Mouse (Mus musculus) T-helper 1 cell (primary cell): Measurements from ENCODE around the gene St3gal5.

ENCODE experiments used
- in situ Hi-C: fragments of 300-600 bp; cut with MboI, MseI; formaldehyde crosslinking; loops from one replicate; pipeline ENCODE4 v1.15.1; 2025; ENCODE audit warnings: high pct_unique_total_duplicates

Gene St3gal5

DNA sequence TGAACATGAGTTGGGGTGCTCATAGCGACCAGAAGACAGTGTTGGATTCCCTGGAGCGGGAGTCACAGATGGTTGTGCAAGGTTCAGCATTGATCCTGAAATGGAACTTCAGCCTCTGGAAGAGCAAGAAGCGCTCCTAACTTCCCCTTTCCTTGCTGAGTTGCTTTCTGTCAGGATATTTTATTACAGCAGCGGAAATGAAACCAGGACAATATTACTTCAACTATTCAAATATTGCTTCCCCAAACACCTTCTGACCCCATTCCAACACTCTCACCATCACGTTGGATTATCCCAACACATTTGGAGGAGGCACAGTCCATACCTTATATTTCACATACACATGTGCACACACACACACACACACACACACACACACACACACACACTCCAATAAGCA is 64.4 kb downstream of the St3gal5 start:
- in situ Hi-C loops = loop anchor here (10.0 to 25.0 kb wide), 2 partner anchors 174 to 297 kb away; no protein-coding TSS in a partner anchor

DNA sequence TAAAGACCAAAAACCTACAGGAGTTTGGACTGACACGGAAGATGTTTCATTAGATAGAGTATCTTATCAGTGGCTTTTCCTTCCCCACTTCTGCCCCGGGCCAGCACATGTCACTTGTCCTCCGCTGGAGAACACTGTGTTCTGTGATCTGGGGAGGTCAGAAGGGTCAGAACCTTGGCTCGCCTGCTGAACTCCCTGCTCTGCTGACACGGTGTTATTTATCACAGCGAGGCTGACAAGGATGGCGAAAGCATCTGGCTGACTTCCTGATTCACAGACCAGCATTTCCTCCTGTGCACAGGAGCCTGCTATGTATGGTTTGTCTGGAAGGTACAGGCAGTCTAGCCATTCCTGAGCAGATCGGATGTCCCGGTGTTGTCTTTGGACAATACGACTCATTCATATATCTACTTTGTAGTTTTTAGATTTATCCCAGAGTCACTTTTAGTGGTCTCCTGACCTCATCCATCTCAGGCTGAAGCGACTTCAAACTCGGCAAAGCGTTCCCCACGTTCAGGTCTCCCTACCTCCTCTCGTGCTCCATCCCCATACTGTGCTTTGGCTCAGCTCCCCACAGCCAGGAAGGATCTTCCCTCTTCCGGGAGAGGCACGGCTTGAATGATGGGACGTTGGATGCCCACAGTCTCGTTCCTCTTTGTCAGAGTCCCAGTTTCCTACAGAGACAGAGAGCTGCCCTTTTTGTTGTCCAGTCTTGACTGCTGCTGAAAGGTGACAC is 64.9 kb downstream of the St3gal5 start:
- in situ Hi-C loops = loop anchor here (10.0 to 25.0 kb wide), 2 partner anchors 175 to 298 kb away; no protein-coding TSS in a partner anchor

DNA sequence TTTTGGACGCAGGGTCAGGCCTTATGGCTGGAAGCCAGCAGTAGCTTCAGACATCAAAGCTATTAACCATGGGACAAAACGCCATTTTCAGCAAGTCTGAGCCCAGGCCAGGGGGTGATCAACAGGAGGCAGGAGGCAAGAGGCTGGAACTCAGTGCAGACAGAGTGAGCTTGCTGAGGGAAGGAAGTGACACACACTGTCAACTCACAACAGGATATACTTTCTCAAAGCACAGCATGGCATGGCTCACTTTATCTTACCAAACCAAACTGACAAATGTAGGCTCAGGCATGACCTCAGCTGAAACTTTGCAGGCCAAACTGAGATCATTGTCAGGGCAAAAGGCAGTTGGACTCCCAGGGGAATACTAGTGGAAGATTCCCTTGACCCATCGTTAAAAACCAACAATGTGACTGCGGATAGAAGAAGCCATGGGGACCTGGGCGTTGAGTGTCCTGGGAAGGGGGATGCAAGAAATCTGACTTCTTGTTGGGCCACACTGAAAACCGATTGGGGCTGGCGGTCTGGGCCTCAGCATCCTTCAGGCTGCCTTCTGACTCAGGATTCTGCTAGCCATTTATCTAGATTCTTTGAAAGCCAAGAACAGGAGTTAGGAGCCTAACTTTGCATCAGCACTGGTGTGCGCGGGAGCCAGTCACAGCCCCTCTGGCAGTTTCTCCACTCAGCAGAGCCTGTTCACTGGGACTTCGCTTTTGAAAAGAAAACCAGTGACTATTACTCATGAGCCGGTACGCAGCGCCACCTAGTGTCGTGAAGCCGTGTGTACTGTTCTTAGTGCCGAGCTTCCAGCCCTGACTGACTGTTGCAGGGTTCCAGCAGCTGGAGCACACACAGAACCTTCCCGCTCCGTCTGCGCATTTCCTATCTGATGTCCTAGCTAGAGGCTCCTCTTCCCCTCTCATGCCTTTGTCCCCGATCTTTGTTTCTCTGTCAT is 67.2 kb downstream of the St3gal5 start:
- in situ Hi-C loops = loop anchor here (5.0 to 25.0 kb wide), 3 partner anchors 177 to 300 kb away; no protein-coding TSS in a partner anchor

DNA sequence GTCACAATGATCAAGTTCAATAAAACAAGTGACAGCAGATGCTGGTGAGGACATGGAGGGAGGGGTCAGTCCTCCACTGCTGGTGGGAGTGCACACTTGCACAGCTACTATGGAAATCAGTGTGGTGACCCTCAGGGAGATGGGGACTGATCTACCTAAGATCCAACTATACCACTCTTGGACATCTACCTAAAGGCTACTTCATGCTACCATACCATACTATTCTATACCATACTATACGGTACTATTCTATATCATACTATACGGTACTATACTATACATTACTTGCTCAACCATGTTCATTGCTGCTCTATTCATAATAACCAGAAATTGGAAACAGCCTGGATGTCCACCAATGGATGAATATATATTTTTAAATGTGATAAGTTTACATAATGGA is 68.5 kb downstream of the St3gal5 start:
- in situ Hi-C loops = loop anchor here (5.0 to 25.0 kb wide), 3 partner anchors 179 to 301 kb away; no protein-coding TSS in a partner anchor

DNA sequence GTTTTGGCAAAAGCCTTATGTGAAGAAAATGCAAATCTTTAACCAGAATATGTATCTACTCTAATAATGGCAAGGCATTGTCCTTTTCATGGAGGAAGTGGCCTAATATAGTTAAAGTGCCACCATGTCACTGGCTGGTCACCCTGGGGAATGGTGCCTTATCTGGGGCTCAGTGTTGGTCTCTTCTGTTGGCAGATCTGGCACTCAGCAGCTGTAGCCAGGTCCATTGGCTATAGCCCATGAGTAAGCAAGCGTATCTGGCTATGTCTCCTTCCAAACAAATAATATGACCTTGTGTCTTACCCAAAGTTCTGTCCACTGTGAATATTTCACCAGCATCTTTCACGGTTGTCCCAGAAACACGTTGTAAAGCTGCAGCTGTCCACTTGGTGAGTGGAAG is 74.0 kb downstream of the St3gal5 start:
- in situ Hi-C loops = loop anchor here (25.0 kb wide), 1 partner anchor 184 kb away; no protein-coding TSS in a partner anchor

DNA sequence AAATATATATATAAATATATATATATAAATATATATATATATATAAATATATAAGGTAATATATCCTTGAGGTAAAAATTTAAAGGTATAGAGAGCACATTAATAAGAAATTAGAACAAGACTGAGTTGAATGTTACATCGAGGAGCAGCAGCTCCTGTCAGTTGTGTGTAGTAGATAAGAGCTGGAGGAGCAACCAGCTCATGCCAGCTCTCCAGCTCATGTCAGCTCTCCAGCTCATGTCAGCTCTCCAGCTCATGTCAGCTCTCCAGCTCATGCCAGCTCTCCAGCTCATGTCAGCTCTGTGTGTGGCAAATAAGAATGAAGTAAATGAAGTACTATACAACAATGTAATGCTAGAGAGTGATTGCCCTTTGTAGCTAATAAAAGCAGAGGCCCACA is 76.0 kb downstream of the St3gal5 start:
- in situ Hi-C loops = loop anchor here (25.0 kb wide), 1 partner anchor 186 kb away; no protein-coding TSS in a partner anchor

DNA sequence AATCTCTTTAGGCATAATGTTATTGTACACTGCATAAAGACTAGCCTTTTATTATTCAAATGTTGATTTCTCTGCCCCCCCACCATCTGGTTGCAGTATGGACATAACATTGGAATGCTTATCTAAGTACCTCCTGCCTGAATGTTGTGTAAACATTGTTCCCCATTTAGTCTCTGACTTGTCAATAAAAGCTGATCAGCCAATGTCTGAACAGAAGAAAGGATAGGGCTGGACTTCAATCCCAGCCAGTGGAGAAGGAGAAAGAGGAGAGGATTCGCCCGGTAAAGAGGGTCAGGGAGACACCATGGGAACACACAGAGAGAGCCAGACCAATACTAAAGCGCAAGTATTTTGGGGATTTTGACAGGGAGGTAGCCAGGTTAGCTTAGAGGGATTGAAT is 78.0 kb downstream of the St3gal5 start:
- in situ Hi-C loops = no loop called here

DNA sequence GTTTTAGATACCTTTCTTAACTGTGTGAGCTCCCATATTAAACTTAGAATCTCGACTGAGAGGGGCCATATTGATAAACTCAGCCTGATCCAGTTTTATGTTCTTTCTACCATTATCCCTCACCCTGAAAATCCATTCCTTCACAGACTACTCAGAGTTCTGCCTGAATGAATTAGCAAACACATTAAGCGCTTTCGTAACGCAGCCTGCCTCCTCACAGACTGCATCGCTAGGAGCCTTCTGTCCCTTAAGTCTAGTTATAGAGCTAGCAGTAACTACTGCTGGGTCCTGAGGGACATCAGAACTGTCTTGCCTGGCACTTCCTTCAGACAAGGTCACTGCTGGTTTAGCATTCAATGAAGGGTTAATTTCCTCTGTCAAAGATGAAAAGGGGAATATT is 78.6 kb downstream of the St3gal5 start:
- in situ Hi-C loops = no loop called here

DNA sequence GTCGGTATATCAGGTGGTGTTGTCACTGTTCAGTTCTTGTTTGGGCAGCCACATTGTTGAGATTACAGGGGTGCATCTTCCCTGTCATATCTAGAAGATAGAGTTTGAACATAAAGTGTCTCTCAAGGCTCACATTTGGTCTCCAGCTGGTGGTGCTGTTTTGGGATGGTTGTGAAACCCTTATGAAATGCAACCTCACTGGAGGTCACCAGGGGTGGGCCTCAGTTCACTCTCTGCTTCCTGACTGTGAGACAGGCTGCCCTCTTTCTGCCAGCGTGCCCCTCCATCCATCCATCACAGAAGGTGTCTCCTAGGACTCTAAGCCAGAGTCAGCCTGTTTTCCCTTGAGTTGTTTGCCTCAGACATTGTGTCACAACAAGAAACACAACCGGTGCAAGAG is 80.0 kb downstream of the St3gal5 start:
- in situ Hi-C loops = no loop called here

DNA sequence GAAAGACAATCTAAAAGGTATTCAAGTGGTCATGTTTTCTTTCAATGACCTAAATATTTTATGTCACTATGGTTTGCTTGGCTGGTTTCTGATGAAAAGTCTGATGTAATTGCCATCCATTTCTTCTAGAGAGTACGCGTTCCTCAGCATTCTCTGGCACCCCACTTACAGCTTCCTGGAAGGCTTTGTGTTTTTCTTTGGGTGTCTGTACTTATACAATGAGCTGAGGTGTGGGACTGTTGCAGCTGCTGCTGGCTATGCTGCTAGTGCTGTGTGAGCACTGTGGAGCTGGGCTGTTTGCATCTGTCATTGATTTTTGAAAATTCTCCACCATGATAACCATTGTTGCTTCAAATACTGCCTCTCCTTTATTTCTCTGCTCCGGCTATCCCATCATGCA is 81.6 kb downstream of the St3gal5 start:
- in situ Hi-C loops = no loop called here

DNA sequence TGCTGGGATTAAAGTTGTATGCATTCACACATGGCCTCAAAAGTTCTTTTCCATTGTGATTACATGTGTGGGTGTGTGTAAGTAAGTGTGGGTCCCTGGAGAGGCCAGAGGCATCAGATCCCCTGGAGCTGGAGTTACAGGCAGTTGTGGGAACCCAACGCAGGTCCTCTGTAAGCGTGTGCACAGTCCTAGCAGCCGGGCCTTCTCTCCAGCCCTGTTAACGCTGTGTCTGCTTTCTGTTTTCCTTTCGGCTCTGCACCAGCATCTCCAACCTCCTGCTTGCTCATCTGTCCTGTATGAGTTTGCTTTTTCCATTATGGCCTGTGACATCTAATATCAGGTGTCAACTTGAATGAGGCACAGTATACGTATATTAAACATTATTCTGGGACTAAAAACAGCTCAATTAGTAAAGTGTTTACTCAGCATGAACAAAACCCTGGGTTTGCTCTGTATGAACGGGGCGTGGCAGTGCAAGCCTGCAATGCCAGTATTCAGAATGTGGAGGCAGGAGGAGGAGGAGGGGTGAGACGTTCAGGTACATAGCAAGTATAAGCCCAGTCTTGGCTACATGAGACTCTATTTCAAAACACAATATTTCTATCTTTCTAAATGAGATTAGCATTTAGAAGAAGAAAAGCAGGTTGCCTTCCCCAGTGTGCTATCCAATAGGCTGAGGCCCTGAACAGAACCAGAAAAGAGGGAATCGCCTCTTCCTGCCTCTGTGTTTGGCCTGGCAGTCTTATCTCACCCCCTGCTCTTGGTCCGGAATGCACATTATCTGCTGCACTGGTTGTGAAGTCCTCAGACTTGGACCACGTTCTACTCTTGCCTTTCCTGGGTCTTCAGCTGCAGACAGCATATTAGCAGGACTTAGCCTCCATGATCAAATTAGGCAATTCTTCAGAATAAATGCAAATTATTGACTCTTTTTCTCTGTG is 82.4 kb downstream of the St3gal5 start:
- in situ Hi-C loops = loop anchor here (5.0 kb wide), 1 partner anchor 62 kb away; no protein-coding TSS in a partner anchor

DNA sequence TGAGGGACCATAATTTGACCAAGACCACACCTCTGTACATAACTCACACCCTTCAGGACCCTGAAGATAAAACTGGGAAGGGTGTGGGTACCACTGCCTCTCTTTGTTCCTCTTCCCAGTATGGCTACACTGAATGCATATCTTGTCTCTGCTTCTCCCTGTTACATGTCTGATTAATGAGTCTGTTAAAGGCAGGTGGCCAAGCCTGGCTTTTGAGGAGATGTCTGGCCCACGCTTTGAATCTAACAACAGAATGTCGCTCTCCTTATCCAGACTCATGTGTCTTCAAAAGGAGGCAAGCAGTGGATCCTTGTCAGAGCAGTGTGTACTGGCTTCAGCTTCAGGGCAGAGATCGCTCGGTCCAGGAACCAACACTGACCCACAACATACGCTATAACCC is 87.2 kb downstream of the St3gal5 start:
- in situ Hi-C loops = loop anchor here (5.0 kb wide), 1 partner anchor 58 kb away; no protein-coding TSS in a partner anchor

DNA sequence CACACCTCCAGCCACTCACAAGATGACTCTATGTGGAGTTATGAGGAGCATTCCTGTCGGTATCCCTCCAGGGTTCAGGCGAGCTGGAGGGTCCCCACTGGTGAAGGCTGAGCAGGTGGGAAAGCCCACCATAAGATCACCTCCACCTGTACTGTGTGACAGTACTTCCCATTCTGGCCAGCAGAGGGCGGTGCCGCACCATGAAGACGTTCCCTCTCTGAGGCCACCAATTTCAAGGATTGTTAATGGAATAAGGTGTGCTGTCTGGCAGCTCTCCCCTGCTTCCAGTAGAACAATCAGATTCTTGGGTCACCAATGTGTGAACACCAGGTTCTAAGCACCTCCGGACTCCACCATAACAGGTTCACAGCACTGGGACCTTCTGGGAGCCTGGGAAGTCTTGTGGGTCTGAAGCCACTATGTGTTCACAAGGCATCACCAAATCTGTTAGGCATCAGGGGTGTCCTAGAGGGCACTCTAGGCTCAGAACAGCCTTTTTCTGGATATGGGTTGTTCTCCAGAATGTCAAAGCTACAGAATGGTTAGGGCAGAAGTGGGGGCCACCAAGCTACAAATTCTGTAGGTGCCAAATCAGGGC is 88.6 kb downstream of the St3gal5 start:
- in situ Hi-C loops = no loop called here

DNA sequence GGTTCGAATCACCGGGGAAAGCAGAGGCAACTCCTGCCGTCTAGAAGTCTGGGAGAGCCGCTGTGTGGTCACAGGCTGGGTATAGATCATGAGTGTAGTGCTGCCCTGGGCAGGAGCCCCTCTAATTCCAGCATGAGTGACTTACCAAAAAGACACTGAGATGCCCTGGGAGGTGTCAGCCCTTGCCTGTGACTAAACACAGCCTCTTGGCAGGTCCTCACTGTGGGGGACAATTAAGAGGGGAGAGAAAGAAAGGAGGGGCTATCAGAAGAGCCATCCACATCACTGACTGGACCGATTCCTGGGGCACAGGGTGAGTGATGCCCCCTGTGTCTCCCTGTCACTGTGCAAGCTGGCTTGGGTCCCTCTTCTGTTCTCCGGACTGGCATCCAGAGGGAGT is 89.4 kb downstream of the St3gal5 start:
- in situ Hi-C loops = no loop called here

DNA sequence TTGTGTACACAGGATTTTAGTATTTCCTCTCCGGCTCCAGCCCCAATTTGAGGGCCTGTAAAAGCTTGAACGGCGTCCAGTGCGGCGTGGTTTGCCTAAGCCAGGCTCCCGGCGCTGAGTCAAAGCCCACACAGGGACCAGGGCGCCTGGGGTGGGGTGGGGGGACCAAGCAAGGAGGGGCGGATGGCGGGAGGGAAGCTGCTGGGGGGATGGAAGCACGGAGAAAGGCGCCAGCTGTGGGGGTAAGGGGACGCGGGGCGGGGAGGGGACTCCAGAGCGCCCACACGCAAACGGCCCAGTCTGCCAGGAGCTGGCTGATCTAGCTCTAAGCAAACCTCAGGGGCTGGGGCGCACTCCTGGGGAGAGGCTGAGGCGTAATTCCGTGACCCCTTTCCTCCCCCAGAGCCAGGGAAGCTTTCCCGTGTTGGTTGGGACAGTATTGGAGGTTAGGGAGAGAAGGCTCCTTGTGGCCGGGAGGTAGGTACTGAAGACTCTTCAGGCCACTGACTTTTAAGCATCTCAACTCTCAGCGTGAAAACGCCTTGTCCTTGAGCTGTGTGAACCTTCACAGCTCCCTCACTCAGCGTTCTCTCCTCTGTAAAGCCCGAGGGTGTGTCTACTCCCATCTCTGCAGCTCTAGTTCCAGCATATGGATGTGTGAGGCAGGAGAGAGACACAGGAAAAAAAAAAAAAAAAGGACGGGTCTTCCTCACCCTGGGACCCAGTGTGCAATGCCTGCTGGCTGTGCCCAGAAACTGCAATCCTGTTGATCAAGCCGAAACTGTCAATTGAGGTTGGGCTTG is 91.9 kb downstream of the St3gal5 start:
- in situ Hi-C loops = no loop called here

DNA sequence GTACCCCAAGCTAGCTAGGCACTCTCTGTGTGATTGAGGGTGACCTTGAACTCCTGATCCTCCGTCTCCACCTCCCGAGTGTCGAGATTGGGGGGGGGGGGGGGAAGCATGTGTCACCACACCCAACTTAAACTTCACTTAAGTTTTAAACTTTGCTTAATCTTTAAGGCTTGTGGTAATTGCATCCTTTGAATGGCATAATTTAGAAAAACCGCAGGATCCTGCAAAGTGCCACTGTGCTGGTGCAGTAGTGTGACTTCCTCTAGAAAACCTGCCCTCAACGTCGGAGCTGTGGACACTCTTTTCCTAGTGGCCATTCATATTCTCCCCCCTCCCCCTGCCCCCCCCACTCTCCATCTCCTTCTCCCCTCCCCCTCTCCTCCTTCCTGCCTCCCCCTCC is 92.7 kb downstream of the St3gal5 start:
- in situ Hi-C loops = no loop called here

DNA sequence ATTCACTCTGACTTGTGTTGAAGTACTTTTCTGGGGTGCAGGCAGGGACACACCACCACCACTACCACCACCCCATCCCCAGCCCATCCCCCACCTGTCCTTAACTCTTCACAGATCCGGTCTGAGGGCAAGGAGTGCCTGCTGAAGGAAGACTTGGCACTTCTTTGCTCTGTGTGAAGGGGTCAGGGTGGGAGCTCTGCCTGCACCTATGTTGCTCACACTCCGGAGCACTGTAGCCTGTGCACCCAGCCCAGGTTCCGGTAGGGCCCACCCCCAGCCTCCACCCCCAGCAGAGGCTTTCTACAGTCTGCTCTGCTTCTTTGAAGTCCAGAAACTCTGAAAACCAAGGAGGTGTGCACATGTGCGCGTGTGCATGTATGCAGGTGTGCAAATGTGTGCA is 93.2 kb downstream of the St3gal5 start:
- in situ Hi-C loops = no loop called here

DNA sequence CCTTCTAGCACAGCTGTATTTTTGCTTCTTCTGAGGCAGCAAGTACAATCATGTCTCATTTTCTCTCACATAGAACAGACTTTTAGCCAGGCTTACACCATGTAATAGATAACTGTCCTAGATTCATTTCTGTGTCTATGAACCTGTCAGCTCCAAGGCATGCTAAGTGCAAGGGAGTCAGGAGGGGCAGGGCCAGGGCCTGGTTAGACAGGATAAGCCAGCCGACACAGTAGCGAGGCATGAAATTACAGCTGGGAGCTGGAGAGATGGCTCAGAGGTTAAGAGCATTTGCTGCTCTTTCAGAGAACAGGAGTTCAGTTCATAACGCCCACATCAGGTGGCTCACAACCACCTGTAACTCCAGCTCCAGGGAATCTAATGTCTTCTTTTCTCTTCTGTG is 99.3 kb downstream of the St3gal5 start:
- in situ Hi-C loops = no loop called here

DNA sequence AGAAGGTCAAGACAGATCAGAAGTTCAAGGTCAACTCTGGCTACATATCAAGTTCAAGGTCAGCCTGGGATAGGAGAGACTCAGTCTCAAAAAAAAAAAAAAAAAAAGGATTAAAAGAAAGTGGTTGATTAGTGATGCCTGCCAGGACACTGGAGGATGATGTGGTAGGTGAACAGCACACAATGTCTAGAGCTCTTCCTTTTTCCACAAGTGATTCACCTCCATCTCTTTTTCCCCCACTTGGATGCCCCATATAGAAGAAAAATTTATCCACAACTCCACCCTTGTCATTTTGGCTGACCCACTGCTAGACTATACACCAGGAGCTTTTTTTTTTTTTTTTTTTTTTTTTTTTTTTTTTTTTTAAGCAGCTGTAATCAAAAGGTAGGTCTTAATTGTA is 100.1 kb downstream of the St3gal5 start:
- in situ Hi-C loops = no loop called here
